Comparison of ENCODE assay signal across 1 mouse cellular context in genomic region chr11:54082725-54083124, GRCm38 (mm10).
A peak's percentile ranks its signal among the peaks of the same experiment; 100 is the strongest.
TF ChIP-seq lines count a peak whose summit lies in the region.

No protein-coding gene starts in this region.

TF ChIP-seq in MEL, 35 proteins besides CTCF, POLR2A, EP300 and RAD21 (continued from another document):
- TF ChIP-seq ZMIZ1 (IDR thresholded peaks at IDR 0.05; ENCODE audit: low read depth, low read length) (no peak), ELF1 (IDR thresholded peaks at IDR 0.05; ENCODE audit: low read depth, low read length) (no peak), GATA1 (IDR thresholded peaks at IDR 0.05; ENCODE audit: low read depth, low read length) (peak; percentile 77), ETS1 (IDR thresholded peaks at IDR 0.05; ENCODE audit: low read depth, low read length) (peak; percentile 53; the same call in 1 of the 2 replicates), TAL1 (IDR thresholded peaks at IDR 0.05; ENCODE audit: low read length) (peak; percentile 33; the same call in 1 of the 2 replicates), MYC (IDR thresholded peaks at IDR 0.05; ENCODE audit: low read depth, low read length) (peak; percentile 33; the same call in 1 of the 2 replicates), USF1 (IDR thresholded peaks at IDR 0.05; ENCODE audit: low read depth, low read length) (no peak; the same call in 1 of the 2 replicates)
TF ChIP-seq in MEL: peak in this region for 9.
